Mouse (Mus musculus): ENCODE measurements around the gene Il1rap. TPM values are rescaled to one million over a fixed set of nuclear protein-coding genes. Genes with fewer than 3 reads are reported as not detected.
A peak's percentile ranks its signal among the peaks of the same experiment; 100 is the strongest.

Il1rap gene
- polyA plus RNA-seq, 1 experiment from 2014 or later, result 1.9 TPM

- Histone ChIP-seq H3K36me3 (replicated peaks) (no peaks in the 10 kb centered on the region), H3K9ac (no peak overlapping the region), H3K4me2 (no peak overlapping the region), H3K27ac (replicated peaks) (no peak overlapping the region), H3K27me3 (no peaks in the 10 kb centered on the region), H3K4me3 (replicated peaks) (no peak overlapping the region), H3K4me1 (replicated peaks) (no peaks in the 10 kb centered on the region), H3K9me3 (replicated peaks) (no peaks in the 10 kb centered on the region)
- no peak for ATAC-seq (ENCODE audit: insufficient read depth)
- WGBS (ENCODE audit: insufficient replicate concordance), result 69% methylated on average over 5 of the region's 5 CpGs
These were observed 7.3 kb upstream of the Il1rap start for GRCm38 (mm10) chr16:26574173-26574572.

- Histone ChIP-seq H3K4me3 (replicated peaks) (peak overlapping the region; percentile 73), H3K36me3 (replicated peaks) (no peaks in the 10 kb centered on the region), H3K27me3 (no peaks in the 10 kb centered on the region), H3K27ac (replicated peaks) (no peak overlapping the region), H3K9me3 (replicated peaks) (no peaks in the 10 kb centered on the region), H3K4me1 (replicated peaks) (peaks cover 15% of the 10 kb centered on the region), H3K4me2 (peak overlapping the region; percentile 86), H3K9ac (peak overlapping the region; percentile 63)
- ATAC-seq (ENCODE audit: insufficient read depth), result peak; percentile 25; the same call in 1 of the 2 replicates
- 2% methylated on average over 16 of the region's 16 CpGs for WGBS (ENCODE audit: insufficient replicate concordance)
These were observed 441 bp downstream of the Il1rap start for GRCm38 (mm10) chr16:26581913-26582376.

- Histone ChIP-seq H3K27me3 (no peaks in the 10 kb centered on the region), H3K9me3 (replicated peaks) (no peaks in the 10 kb centered on the region), H3K9ac (no peak overlapping the region), H3K4me3 (replicated peaks) (no peak overlapping the region), H3K4me2 (no peak overlapping the region), H3K27ac (replicated peaks) (no peak overlapping the region), H3K36me3 (replicated peaks) (no peaks in the 10 kb centered on the region), H3K4me1 (replicated peaks) (peaks cover 15% of the 10 kb centered on the region)
- WGBS (ENCODE audit: insufficient replicate concordance), result 67% methylated on average over 5 of the region's 5 CpGs
- ATAC-seq (ENCODE audit: insufficient read depth), result no peak
These were observed 4.3 kb downstream of the Il1rap start for GRCm38 (mm10) chr16:26585806-26586205.

GRCm38 (mm10) chr16:26590897-26591570 is 9.5 kb downstream of the Il1rap start:
- no peak overlapping the region for H3K4me2 ChIP-seq
- no peaks in the 10 kb centered on the region for H3K27me3 ChIP-seq
- WGBS (ENCODE audit: insufficient replicate concordance), result 55% methylated on average over 4 of the region's 4 CpGs
- H3K27ac ChIP-seq (replicated peaks), result no peak overlapping the region
- ATAC-seq (ENCODE audit: insufficient read depth), result no peak
- no peaks in the 10 kb centered on the region for H3K36me3 ChIP-seq (replicated peaks)
- H3K4me1 ChIP-seq (replicated peaks), result no peaks in the 10 kb centered on the region
- no peak overlapping the region for H3K4me3 ChIP-seq (replicated peaks)
- no peaks in the 10 kb centered on the region for H3K9me3 ChIP-seq (replicated peaks)
- H3K9ac ChIP-seq, result no peak overlapping the region

GRCm38 (mm10) chr16:26596440-26596839 is 14.9 kb downstream of the Il1rap start:
- Histone ChIP-seq H3K27ac (replicated peaks) (no peak overlapping the region), H3K9me3 (replicated peaks) (no peaks in the 10 kb centered on the region), H3K36me3 (replicated peaks) (no peaks in the 10 kb centered on the region), H3K4me3 (replicated peaks) (no peak overlapping the region), H3K4me2 (no peak overlapping the region), H3K4me1 (replicated peaks) (no peaks in the 10 kb centered on the region), H3K9ac (no peak overlapping the region), H3K27me3 (no peaks in the 10 kb centered on the region)
- 52% methylated on average over 7 of the region's 7 CpGs for WGBS (ENCODE audit: insufficient replicate concordance)
- no peak for ATAC-seq (ENCODE audit: insufficient read depth)

- Histone ChIP-seq H3K36me3 (replicated peaks) (no peaks in the 10 kb centered on the region), H3K27me3 (no peaks in the 10 kb centered on the region), H3K27ac (replicated peaks) (no peak overlapping the region), H3K9me3 (replicated peaks) (no peaks in the 10 kb centered on the region), H3K4me3 (replicated peaks) (no peak overlapping the region), H3K9ac (no peak overlapping the region), H3K4me1 (replicated peaks) (no peaks in the 10 kb centered on the region), H3K4me2 (no peak overlapping the region)
- 26% methylated on average over 7 of the region's 7 CpGs for WGBS (ENCODE audit: insufficient replicate concordance)
- ATAC-seq (ENCODE audit: insufficient read depth), result no peak
These were observed 15.8 kb downstream of the Il1rap start for GRCm38 (mm10) chr16:26597307-26597706.

- no peak overlapping the region for H3K9ac ChIP-seq
- no peak overlapping the region for H3K4me3 ChIP-seq (replicated peaks)
- 41% methylated on average over 5 of the region's 5 CpGs for WGBS (ENCODE audit: insufficient replicate concordance)
- H3K4me2 ChIP-seq, result no peak overlapping the region
- H3K27ac ChIP-seq (replicated peaks), result no peak overlapping the region
- no peak for ATAC-seq (ENCODE audit: insufficient read depth)
- H3K4me1 ChIP-seq (replicated peaks), result no peaks in the 10 kb centered on the region
- no peaks in the 10 kb centered on the region for H3K27me3 ChIP-seq
- H3K9me3 ChIP-seq (replicated peaks), result no peaks in the 10 kb centered on the region
- H3K36me3 ChIP-seq (replicated peaks), result no peaks in the 10 kb centered on the region
These were observed 17.1 kb downstream of the Il1rap start for GRCm38 (mm10) chr16:26598591-26598990.

- H3K4me2 ChIP-seq, result no peak overlapping the region
- H3K9ac ChIP-seq, result no peak overlapping the region
- H3K36me3 ChIP-seq (replicated peaks), result no peaks in the 10 kb centered on the region
- no peak overlapping the region for H3K4me3 ChIP-seq (replicated peaks)
- 71% methylated on average over 1 of the region's 1 CpGs for WGBS (ENCODE audit: insufficient replicate concordance)
- H3K9me3 ChIP-seq (replicated peaks), result no peaks in the 10 kb centered on the region
- H3K27ac ChIP-seq (replicated peaks), result no peak overlapping the region
- H3K4me1 ChIP-seq (replicated peaks), result no peaks in the 10 kb centered on the region
- no peaks in the 10 kb centered on the region for H3K27me3 ChIP-seq
- ATAC-seq (ENCODE audit: insufficient read depth), result no peak
These were observed 20.0 kb downstream of the Il1rap start for GRCm38 (mm10) chr16:26601482-26601881.

- ATAC-seq (ENCODE audit: insufficient read depth), result no peak
- Histone ChIP-seq H3K4me3 (replicated peaks) (no peak overlapping the region), H3K27ac (replicated peaks) (no peak overlapping the region), H3K4me1 (replicated peaks) (no peaks in the 10 kb centered on the region), H3K9me3 (replicated peaks) (no peaks in the 10 kb centered on the region), H3K9ac (no peak overlapping the region), H3K4me2 (no peak overlapping the region), H3K36me3 (replicated peaks) (no peaks in the 10 kb centered on the region), H3K27me3 (no peaks in the 10 kb centered on the region)
- WGBS (ENCODE audit: insufficient replicate concordance), result 63% methylated on average over 3 of the region's 3 CpGs
These were observed 23.1 kb downstream of the Il1rap start for GRCm38 (mm10) chr16:26604621-26605020.

- ATAC-seq (ENCODE audit: insufficient read depth), result no peak
- H3K27ac ChIP-seq (replicated peaks), result no peak overlapping the region
- no peaks in the 10 kb centered on the region for H3K4me1 ChIP-seq (replicated peaks)
- H3K4me3 ChIP-seq (replicated peaks), result no peak overlapping the region
- no peaks in the 10 kb centered on the region for H3K9me3 ChIP-seq (replicated peaks)
- no peak overlapping the region for H3K9ac ChIP-seq
- WGBS (ENCODE audit: insufficient replicate concordance), result 74% methylated on average over 2 of the region's 2 CpGs
- no peaks in the 10 kb centered on the region for H3K27me3 ChIP-seq
- no peak overlapping the region for H3K4me2 ChIP-seq
- H3K36me3 ChIP-seq (replicated peaks), result no peaks in the 10 kb centered on the region
These were observed 26.5 kb downstream of the Il1rap start for GRCm38 (mm10) chr16:26608003-26608402.

GRCm38 (mm10) chr16:26610508-26610907 is 29.0 kb downstream of the Il1rap start:
- Histone ChIP-seq H3K9me3 (replicated peaks) (no peaks in the 10 kb centered on the region), H3K4me2 (no peak overlapping the region), H3K4me3 (replicated peaks) (no peak overlapping the region), H3K36me3 (replicated peaks) (no peaks in the 10 kb centered on the region), H3K4me1 (replicated peaks) (no peaks in the 10 kb centered on the region), H3K27ac (replicated peaks) (no peak overlapping the region), H3K9ac (no peak overlapping the region), H3K27me3 (no peaks in the 10 kb centered on the region)
- no peak for ATAC-seq (ENCODE audit: insufficient read depth)
- 63% methylated on average over 1 of the region's 1 CpGs for WGBS (ENCODE audit: insufficient replicate concordance)
